ENCODE assay signal across 19 mouse cellular contexts in the genomic region with DNA sequence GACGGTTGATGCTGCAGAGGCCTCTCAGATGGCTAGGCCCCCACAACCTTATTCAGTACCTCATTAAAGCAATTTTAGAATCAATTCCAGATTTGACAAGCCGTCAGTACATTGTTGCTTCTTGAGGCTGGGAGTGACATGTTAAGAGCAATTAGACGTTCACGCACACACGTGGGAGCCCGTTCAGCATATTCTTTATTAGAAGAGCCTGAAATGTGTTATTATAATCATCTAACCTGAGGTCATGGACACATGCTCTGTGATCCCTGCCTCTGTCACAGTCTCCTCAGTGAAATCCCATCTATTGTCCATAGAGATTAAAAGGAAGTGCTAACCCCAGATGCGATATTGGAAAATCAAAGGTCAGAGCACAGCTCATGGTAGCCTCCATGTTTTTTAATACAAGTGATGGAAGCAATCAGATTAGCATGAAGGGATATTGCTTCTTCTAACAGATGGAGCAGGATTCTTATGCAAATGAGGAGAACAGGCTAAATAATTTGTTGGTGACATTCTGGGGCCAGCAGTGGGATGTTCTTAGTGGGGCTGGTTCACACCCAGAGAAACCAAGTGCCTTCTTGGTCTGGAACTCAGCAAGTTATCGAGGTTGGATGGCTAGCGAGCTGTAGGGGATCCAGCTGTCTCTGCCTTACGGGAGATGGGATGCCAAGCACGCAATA.
A peak's percentile ranks its signal among the peaks of the same experiment; 100 is the strongest.
DNase-seq lines count a peak whose midpoint lies in the region; ATAC-seq lines count a peak whose summit lies in the region.
"Had no signal": no experiment of that assay in that cellular context is flagged by ENCODE, and none has a peak within 500 bp of the region (broad histone marks: within the 10 kb centered on the region; RNA-seq: fewer than 3 reads in every experiment).

No protein-coding gene starts in this region.

- no peak overlapping the region for H3K9ac ChIP-seq in forebrain, embryonic 13.5 days
- no peak overlapping the region for H3K9ac ChIP-seq in midbrain, embryonic 13.5 days (replicated peaks)
- H3K9ac ChIP-seq: heart, embryonic 13.5 days had no signal

- peaks cover 11% of the 10 kb centered on the region for H3K4me1 ChIP-seq in forebrain, embryonic 13.5 days
- H3K4me1 ChIP-seq in midbrain, embryonic 13.5 days (replicated peaks): peaks cover 16% of the 10 kb centered on the region
- H3K4me1 ChIP-seq: heart, embryonic 13.5 days had no signal

- H3K27ac ChIP-seq in forebrain, embryonic 13.5 days: 0 out of 2 replicates have a peak overlapping the region, but pooled peaks have one; percentile 36
- peak overlapping the region; percentile 55 for H3K27ac ChIP-seq in midbrain, embryonic 13.5 days
- H3K27ac ChIP-seq: heart, embryonic 13.5 days; left cerebral cortex, adult 2 months; limb, embryonic 10.5 days had no signal

- no peaks in the 10 kb centered on the region for H3K36me3 ChIP-seq in forebrain, embryonic 13.5 days (ENCODE audit: poor library complexity, severe bottlenecking)
- H3K36me3 ChIP-seq in midbrain, embryonic 13.5 days: no peaks in the 10 kb centered on the region
- H3K36me3 ChIP-seq: heart, embryonic 13.5 days; limb, embryonic 10.5 days had no signal

- WGBS in forebrain, embryonic 13.5 days: 58% methylated on average over 11 of the region's 11 CpGs
- 59% methylated on average over 11 of the region's 11 CpGs for WGBS in midbrain, embryonic 13.5 days

- H3K4me2 ChIP-seq in forebrain, embryonic 13.5 days: no peak overlapping the region
- no peak overlapping the region for H3K4me2 ChIP-seq in midbrain, embryonic 13.5 days (replicated peaks)
- H3K4me2 ChIP-seq: heart, embryonic 13.5 days; liver, embryonic 11.5 days had no signal

- no peaks in the 10 kb centered on the region for H3K9me3 ChIP-seq in forebrain, embryonic 13.5 days (replicated peaks)
- no peaks in the 10 kb centered on the region for H3K9me3 ChIP-seq in midbrain, embryonic 13.5 days
- H3K9me3 ChIP-seq: heart, embryonic 13.5 days; limb, embryonic 10.5 days had no signal

- ATAC-seq in forebrain, embryonic 13.5 days: peak; percentile 72
- ATAC-seq in midbrain, embryonic 13.5 days: peak; percentile 72

- H3K27me3 ChIP-seq in forebrain, embryonic 13.5 days: no peaks in the 10 kb centered on the region
- H3K27me3 ChIP-seq in midbrain, embryonic 13.5 days: no peaks in the 10 kb centered on the region
- H3K27me3 ChIP-seq: heart, embryonic 13.5 days had no signal

- DNase-seq in thymus, postnatal 4 days: peak; percentile 1
- DNase-seq in thymus, postnatal 10 days (ENCODE audit: low spot score in 2 of 2): no peak
- DNase-seq in liver: no peak
- no peak for DNase-seq in kidney, postnatal 25 days
- DNase-seq in left cerebral cortex, postnatal 36 days (ENCODE audit: low spot score in 2 of 2): no peak
- DNase-seq: adrenal gland, adult 2 months; cerebellum, adult 9-10 months; kidney, adult 2 months; kidney, postnatal 14 days; lung, adult 2 months; lung, postnatal 4 days; right cerebral cortex, postnatal 4 days; thymus, adult 2 months had no signal

- H3K4me3 ChIP-seq in forebrain, embryonic 13.5 days: no peak overlapping the region
- no peak overlapping the region for H3K4me3 ChIP-seq in midbrain, embryonic 13.5 days (replicated peaks)
- H3K4me3 ChIP-seq: heart, embryonic 13.5 days; left cerebral cortex, adult 2 months; limb, embryonic 10.5 days had no signal

- intact Hi-C loops in left cerebral cortex, postnatal 36 days (cut with DNase I): no loop called here
